Mouse (Mus musculus): ENCODE results near the gene Siae.

Siae gene

DNA sequence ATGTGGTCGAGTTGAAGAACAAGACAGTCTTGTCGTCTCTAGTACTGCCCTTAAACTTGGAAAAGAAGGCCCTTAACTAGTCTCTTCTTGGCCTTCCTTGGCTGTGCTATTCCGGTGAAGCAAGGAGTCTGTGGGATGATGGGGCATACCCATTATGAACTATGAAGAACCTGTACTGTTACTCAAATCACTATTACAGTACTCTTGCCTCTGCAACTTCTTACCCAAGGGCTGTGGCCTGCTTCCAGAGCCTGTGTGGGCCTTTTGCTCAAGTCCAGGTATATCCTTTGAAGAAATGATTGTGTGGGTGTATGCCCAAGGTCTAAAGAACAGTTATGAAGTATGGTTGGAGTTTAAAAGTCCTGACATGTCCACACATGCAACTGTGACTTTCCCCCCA lies 114.8 kb downstream of the Siae start:
- DNase-seq (ENCODE audit: low read depth, low spot score) = no peak

DNA sequence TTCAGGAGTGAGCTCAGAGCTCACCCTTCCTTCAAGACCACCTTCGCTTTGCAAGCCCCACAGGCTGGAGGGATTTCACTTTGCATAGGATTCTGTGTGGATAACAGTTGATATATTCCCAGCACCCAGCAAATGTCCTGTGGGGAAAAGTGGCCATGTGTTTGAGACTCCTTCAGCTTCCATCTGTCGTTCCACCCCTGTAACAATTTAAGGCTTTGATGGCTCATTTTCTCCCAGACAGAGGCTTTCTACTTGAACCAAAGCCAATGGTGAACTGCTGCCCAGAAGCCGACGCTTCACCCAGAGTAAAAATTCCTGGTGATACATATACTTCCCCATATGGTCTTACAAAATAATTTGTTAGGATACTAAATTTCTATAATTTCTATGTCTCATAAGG lies 119.8 kb downstream of the Siae start:
- no peak for DNase-seq (ENCODE audit: low read depth, low spot score)

DNA sequence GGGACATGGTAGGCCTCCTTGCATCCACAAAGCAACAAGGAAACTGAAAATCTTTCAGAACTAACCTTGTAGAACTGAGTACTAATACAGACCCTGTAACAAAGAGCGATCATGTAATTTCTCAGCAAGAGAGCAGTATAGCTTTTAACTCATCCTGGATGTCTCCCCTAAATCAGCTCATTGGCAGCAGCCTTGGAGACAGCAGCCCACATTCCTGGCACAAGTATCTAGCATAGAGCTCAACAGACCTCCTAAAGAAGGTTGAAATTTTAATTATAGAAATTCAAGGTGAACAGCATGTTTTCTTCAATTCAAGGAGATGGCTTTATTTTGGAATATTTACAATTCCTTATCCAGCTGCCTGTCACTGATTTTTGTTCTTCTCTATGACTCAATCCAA lies 125.6 kb downstream of the Siae start:
- no peak for DNase-seq (ENCODE audit: low read depth, low spot score)

DNA sequence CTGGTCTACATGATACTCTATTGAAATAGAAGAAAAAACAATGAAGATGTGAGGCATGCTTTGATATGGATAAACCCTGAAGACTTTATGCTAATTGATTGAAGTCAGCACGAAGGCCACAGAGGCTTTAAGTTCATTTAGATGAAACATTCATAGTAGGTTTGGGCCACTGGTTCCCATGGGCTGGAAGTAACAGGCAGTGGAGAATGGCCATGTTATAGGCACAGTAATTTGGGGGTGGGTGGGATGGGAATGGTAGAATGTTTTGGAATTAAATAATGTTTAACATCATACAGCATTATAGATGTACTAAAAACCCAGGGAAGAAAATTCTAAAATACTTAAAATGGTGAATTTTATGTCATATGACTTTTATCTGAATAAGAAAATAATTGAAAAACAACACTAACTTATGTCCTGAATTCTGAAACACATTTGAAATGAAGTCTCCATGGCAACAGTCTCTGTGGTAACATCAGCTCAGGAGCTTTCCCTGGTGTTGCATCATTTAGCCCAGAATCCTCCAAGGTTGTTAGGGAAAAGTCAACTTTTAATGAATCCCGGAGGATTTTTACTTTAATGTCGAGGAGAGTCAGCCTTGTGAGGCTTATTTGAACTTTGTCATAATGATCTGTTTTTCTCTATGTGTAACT lies 131.9 kb downstream of the Siae start:
- no peak for DNase-seq (ENCODE audit: low read depth, low spot score)

DNA sequence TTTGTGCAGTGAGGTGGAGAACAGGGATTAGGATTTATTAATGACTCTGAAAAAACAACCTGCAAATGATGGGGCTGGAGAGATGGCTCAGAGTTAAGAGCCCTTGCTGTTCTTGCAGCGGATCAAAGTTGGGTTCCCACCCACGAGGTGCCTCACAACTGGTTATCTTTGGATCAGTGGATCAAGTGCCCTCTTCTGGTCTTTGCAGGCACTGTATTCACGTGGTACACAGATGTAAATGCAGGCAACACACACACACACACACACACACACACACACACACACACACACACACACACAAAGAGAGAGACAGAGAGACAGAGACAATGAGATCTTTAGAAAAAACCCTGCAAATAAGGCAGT lies 132.4 kb downstream of the Siae start:
- no peak for DNase-seq (ENCODE audit: low read depth, low spot score)

DNA sequence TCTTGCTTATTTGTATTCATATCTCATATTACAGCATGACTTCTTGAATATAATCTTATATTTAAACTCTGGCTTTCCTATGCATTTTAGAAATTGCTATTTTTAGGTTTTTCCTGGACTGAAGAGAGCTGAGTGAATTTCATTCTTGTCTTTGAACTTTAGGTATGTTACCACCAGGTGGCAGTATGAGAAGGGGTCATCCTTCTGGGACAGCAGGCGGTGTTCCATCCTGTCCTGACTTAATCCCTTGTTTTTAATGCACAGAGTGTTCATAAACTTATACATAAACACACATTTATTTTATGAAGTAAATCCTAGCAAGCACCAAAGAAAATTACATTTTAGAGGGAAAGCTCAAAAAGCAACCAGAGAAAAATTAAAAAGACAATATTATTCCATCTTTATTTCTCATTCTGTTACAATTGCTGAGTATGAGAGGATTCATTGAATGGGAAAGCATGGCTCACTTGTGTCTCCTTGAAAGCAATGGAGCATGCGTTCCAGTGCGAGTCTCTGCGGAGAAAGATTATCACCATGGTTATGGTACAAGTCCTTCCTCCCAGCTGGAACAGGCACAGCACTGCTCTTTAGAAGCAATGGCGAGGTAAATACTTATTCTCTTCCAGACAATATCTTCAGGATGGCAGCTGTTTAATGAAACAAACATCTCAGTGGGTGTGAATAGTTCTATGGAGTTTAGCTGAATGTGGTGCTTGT lies 134.6 kb downstream of the Siae start:
- no peak for DNase-seq (ENCODE audit: low read depth, low spot score)

All from WW6 (cell line).